Mouse (Mus musculus) cerebellum, adult 9-11 months (tissue): ENCODE measurements around the gene Dock2.

Experiments
- DNase-seq: peaks from one replicate; pipeline ENCODE4 v3.0.0; 2022

Dock2 gene

GRCm38 (mm10) chr11:34763739-34764361, 19.8 kb downstream of the Dock2 start:
- no peak for DNase-seq

- no peak for DNase-seq
Measured at GRCm38 (mm10) chr11:34762570-34763127, 21.0 kb downstream of the Dock2 start.

GRCm38 (mm10) chr11:34762125-34762524, 21.6 kb downstream of the Dock2 start:
- DNase-seq: no peak

- no peak for DNase-seq
Measured at GRCm38 (mm10) chr11:34759582-34759981, 24.1 kb downstream of the Dock2 start.

- no peak for DNase-seq
Measured at GRCm38 (mm10) chr11:34741081-34741480, 42.6 kb downstream of the Dock2 start.

GRCm38 (mm10) chr11:34739816-34740215, 43.9 kb downstream of the Dock2 start:
- no peak for DNase-seq

GRCm38 (mm10) chr11:34738945-34739344, 44.7 kb downstream of the Dock2 start:
- DNase-seq: peak; percentile 4

- DNase-seq: no peak
Measured at GRCm38 (mm10) chr11:34737193-34737592, 46.5 kb downstream of the Dock2 start.

- no peak for DNase-seq
Measured at GRCm38 (mm10) chr11:34734033-34734432, 49.7 kb downstream of the Dock2 start.

GRCm38 (mm10) chr11:34727467-34727866, 56.2 kb downstream of the Dock2 start:
- DNase-seq: no peak

GRCm38 (mm10) chr11:34726699-34727347, 56.9 kb downstream of the Dock2 start:
- DNase-seq: no peak

GRCm38 (mm10) chr11:34713360-34713759, 70.3 kb downstream of the Dock2 start:
- DNase-seq: no peak

- no peak for DNase-seq
Measured at GRCm38 (mm10) chr11:34708278-34708677, 75.4 kb downstream of the Dock2 start.

- DNase-seq: no peak
Measured at GRCm38 (mm10) chr11:34707360-34707759, 76.3 kb downstream of the Dock2 start.

GRCm38 (mm10) chr11:34705108-34705446, 78.6 kb downstream of the Dock2 start:
- DNase-seq: no peak

- no peak for DNase-seq
Measured at GRCm38 (mm10) chr11:34704384-34705107, 79.1 kb downstream of the Dock2 start.

- no peak for DNase-seq
Measured at GRCm38 (mm10) chr11:34703851-34704250, 79.8 kb downstream of the Dock2 start.

- no peak for DNase-seq
Measured at GRCm38 (mm10) chr11:34681790-34682189, 101.9 kb downstream of the Dock2 start.

GRCm38 (mm10) chr11:34544631-34545030, 239.1 kb downstream of the Dock2 start:
- no peak for DNase-seq

GRCm38 (mm10) chr11:34532131-34532530, 251.6 kb downstream of the Dock2 start:
- no peak for DNase-seq

- DNase-seq: no peak
Measured at GRCm38 (mm10) chr11:34530971-34531370, 252.7 kb downstream of the Dock2 start.

- DNase-seq: no peak
Measured at GRCm38 (mm10) chr11:34528006-34528405, 255.7 kb downstream of the Dock2 start.

- DNase-seq: no peak
Measured at GRCm38 (mm10) chr11:34527238-34527637, 256.5 kb downstream of the Dock2 start.
